Mouse (Mus musculus) kidney, adult 18-20 months (tissue): ENCODE results near the gene Igtp.
"Not testable (repeated sequence)": the region's sequence is repeated elsewhere in the genome, so short reads cannot be mapped to it uniquely, and the experiment has no call there.

Experiments used
- DNase-seq: peaks from one replicate; pipeline ENCODE4 v3.0.0; 2021

The Igtp gene

GRCm38 (mm10) chr11:58214391-58215048 is 15.2 kb downstream of the Igtp start:
- peak; percentile 93 for DNase-seq

GRCm38 (mm10) chr11:58215049-58215430 is 15.7 kb downstream of the Igtp start:
- DNase-seq, result not testable (repeated sequence)

DNA sequence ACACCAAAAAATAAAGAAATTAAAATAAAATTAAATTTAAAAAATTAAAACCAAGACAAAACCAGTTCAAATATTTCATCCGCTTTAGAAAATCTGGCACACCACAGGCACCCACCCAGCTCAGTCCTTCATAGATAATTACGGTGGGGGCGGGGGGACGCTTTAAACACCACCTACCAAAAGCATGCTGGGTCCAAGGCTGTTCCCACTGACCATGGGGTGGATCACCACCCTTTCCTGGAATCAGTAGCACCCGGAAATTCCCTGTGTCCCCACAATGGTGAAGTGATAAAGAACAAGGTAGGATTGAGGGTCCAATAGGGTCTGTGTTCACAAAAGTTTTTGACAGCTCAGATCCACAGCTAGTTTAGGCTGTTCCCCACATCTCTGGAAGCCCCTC is 16.5 kb downstream of the Igtp start:
- DNase-seq, result no peak

DNA sequence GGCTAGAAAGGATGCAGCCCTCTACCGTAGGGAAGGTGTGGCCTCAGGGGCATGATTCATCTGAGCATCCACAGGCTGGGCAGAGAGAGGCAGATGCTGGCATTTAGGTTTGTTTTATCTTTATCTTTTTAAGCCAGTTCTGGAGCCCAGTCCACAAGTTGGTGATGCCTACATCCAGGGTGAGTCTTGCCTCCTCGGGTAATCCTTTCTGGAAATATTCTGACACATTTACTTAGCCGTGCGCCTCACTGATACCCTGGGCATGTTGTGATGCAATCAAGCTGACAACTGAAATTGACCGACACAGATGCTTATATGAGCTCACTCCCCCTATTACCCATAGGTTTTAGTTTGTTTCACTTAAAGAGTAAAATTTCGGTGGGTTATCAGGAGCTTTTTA is 17.5 kb downstream of the Igtp start:
- no peak for DNase-seq

DNA sequence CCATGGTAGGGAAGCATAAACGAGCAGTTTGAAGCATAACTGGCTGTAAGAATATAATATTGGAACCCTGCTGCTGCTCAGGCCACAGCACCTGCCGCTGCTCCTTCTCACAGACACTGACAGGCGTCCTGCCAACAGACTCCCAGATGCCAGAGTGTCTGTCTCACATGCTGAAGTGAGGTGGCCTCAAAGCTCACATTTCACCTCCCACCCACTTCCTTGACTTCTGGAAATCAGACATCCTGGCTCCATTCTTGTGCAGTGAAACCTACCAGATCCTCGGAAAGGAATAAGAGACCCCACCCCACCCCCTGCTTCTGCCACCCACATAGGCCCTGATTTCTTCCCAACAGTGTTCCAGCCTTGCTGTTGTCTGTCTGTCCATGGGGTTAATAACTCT is 24.4 kb downstream of the Igtp start:
- DNase-seq, result no peak

DNA sequence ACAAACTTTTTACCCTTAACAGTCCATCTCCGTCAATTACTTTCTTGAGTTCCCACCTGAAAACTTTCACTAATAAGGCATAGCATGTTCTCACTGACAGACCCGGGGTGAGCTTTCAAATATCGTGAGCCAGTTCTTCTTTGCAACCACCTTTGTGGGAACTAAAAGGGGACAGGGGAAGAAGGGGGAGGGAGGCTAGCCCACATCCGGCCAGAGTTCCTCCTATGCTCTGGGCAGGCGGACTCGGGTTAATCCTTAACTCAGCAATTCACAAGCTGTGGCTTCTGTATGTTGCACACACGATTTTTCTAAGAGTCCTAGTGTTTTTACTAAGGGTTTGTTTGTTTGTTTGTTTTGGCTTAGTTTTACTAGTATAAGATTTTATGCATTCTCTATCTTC is 25.0 kb downstream of the Igtp start:
- peak; percentile 70 for DNase-seq

GRCm38 (mm10) chr11:58224872-58225271 is 25.5 kb downstream of the Igtp start:
- DNase-seq, result not testable (repeated sequence)

DNA sequence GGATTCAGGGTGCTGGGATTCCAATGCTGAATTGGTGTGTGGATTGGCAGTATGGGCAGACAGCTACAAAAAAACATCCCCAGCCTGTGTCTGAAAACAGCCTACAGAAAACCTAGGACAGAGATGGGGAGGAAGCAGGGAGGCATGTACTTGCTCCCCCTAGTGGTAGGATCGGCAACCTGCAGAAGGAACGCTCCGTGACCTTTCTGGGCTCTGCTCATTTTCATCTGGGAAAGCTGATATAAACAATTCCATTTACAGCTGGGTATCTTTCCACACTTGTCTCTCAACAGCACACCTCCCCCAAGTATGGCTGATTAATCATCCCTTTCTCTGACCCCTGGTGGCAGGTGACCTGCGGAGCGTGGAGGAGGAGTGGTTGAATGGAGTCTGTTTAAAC is 26.3 kb downstream of the Igtp start:
- DNase-seq, result peak; percentile 87

- DNase-seq, result no peak
Measured at GRCm38 (mm10) chr11:58226425-58226824, 27.1 kb downstream of the Igtp start.

DNA sequence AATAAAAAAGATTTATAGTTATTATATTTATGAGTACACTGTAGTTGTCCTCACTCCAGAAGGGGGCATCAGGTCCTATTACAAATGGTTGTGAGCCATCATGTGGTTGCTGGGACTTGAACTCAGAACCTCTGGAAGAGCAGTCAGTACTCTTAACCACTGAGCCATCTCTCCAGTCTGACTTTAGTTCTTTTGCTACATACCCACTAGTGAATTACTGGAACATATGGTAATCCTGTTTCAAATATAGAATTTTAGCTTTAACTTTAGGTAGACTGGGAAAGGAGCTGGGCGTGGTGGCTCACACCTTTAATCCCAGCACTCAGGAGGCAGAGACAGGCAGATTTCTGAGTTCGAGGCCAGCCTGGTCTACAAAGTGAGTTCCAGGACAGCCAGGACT is 28.7 kb downstream of the Igtp start:
- DNase-seq, result not testable (repeated sequence)

GRCm38 (mm10) chr11:58230396-58230910 is 31.1 kb downstream of the Igtp start:
- DNase-seq, result no peak

GRCm38 (mm10) chr11:58231156-58231555 is 31.8 kb downstream of the Igtp start:
- no peak for DNase-seq

DNA sequence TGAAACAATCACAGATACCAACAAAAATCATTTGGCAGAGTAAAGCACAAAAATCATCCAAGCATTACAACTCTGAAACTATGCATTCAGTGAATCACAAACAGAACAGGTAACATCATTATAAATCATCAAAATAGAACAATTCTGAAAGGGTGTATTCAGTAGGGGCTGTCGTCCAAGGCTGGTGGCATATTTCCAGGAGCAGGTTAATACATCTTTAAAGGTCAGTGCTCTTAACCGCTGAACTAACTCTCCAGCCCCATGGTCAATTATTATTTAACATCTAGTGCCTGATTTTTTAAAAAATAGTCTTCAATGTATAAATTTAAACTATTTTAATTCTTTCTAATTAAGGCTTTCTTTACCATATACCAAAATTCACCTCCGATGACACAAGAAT is 35.2 kb downstream of the Igtp start:
- not testable (repeated sequence) for DNase-seq

DNA sequence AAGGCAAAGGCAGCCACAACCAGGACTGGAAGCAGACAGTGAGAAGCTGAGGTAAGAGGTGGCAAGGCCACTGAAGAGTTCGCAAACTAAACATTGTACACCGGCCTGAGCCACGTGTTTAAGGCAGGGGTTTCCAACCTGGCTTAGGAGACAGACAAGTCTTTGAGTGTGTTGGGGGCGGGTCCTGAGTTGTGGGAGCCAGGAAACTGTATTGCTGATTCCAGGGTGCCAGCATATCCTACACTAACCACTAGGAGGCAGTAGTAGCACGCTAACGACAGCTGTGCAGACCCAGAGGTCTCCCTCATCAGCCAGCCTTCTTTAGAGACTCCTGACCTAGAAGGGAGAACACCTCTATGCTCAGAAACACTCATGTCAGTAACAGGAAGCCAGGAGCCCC is 35.8 kb downstream of the Igtp start:
- peak; percentile 62 for DNase-seq

DNA sequence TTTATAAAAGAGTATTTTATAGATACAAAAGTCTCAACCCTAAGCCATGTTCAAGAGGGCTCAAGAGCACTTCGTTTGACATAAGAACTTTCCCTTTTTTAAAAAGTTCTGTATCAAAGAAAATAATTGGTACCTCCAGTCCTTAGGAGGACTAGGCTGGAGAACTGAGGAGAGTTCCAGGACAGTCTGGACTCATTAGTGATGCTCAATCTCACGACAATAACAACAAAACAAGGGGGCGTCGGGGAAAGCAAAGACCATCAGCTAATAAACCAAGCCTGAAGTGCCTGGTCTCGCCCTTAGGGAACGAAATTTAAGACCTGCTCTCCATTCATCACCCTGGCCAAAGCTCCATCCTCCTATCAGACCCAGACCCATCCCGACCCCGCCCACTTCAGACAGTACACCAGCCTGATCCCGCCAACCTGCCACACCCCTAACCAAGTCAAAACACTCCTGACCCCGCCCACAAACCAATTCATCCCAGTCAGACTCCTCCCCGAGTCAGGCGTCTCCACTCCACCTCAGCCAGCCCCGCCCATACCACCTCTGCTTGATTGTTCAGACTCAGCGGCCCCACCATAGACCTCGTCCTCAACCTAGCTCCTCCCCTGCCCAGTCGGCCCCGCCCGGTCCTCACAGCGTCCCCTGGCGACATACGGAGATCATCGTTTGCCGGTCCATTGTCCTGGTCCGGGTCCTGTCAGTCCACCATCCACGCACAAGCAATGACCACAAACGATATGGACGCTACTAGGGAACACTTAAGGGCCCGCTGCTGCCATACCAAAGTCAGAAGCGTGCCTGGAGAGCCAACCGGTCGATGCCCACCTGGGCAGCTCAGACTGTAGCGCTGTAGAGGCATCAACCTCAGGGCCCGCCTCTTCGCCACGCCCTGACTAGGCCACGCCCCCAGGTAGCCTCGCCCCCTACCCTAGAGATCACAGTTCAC is 39.8 kb downstream of the Igtp start:
- peak; percentile 61 for DNase-seq

- no peak for DNase-seq
Measured at GRCm38 (mm10) chr11:58247294-58247693, 47.9 kb downstream of the Igtp start.

GRCm38 (mm10) chr11:58249203-58249981 is 50.0 kb downstream of the Igtp start:
- DNase-seq, result no peak

GRCm38 (mm10) chr11:58250550-58250949 is 51.2 kb downstream of the Igtp start:
- DNase-seq, result no peak

DNA sequence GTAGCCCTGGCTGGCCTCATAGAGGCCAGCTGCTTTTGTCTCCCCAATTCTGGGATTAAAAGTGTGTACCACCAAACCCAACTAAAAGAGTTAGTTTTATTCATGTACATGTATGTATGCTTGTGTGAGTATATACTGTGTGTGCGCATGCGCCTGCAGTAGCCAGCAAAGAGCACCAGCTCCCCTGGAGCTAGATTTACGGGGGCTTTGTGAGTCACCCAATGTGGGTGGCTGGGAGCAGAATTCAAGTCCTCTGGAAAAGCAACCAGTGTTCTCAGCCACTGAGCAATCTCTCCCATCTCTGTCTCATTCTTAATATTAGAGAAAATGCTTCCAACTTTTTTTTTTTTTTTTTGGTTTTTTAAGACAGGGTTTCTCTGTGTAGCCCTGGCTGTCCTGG is 55.1 kb downstream of the Igtp start:
- no peak for DNase-seq
